Mouse (Mus musculus) CD4-positive, CD25-positive, alpha-beta regulatory T cell, adult 4 months (primary cell): ENCODE measurements around the gene Mrpl43. TPM values are rescaled to one million over a fixed set of nuclear protein-coding genes. Genes with fewer than 3 reads are reported as not detected.

Source experiments
- ATAC-seq: one replicate; pipeline ENCODE4 v1.8.0; 2017
- polyA plus RNA-seq, 2 experiments: library from polyadenylated mRNA; unstranded; fragments of 100-300 nt; shearing (Covaris generic); gene quantifications; one replicate each; pipeline ENCODE4 v1.2.1; 2017

Gene Mrpl43
- polyA plus RNA-seq, 2 experiments from 2014 or later = 45.8 to 63.1 TPM

DNA sequence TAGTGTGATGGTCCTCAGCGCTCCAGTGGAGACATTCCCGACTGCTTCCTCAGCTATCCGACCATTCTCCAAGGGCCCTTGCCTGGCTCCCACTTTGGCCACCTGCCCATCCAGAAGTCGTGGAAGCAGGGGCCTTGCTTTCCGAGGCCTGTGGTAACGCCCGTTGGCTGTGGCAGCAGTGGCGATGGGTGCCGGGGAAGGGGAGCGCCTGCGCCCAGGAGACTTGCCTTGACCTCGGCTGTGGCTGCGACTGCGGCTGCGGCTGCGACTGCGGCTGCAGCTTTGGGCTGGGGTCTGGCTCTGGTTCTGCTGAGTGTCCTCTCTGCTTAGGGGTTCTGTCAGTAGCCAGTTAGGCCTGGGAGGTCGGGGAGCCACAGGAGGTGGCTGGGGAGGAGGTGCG, 22.5 kb upstream of the Mrpl43 start:
- ATAC-seq = no peak

DNA sequence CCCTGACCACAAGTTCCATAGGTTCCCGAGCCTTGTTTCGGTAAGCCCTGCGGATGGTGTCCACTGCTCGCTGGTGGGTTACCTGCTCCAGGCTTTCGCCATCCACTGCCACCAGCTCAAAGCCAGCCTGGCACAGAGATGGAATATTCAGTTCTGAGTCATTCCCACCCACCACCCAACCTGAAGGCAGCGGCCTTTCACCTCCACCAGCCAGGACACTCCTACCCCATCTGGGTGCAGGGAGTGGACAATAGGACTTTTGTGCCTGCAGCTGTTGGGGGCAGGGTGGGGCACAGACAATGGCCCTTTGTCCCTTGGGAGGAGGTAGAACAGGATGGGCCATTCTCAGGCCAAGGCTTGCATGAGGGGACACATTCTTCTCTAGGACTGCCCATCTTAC, 21.6 kb upstream of the Mrpl43 start:
- ATAC-seq = no peak

DNA sequence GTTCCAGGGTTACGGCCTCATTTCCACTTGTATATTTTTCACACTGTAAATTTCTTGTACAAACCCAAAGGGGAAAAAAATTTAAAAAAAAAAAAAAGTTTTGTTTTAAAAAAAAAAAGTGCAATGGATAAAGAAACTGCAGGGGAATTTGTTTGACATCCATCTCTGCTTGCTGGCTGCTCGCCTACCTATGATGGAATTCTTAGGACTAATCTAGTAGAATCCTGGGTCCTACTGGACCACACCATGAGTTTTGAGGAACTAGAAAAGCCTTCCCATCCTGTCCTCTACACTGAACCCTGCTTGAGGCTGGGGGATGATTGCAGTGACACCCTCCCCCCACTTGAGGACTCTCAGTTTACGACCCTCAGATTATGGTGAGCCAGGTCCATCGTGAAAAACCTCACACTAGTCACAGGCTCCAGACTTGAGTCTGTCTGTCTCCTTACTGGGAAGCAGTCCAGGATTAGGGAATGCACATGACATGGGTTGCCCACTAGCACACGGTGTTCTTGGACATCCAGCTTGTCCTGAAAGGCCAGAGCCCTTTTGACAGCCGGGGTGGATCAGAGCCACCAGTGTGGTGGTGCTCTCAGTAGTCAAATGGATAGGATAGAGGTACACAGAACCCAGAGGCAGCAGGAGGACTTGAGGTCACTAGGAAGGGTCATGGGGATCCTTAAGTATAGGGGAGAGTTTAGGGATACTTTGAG, 20.9 kb upstream of the Mrpl43 start:
- ATAC-seq = no peak

DNA sequence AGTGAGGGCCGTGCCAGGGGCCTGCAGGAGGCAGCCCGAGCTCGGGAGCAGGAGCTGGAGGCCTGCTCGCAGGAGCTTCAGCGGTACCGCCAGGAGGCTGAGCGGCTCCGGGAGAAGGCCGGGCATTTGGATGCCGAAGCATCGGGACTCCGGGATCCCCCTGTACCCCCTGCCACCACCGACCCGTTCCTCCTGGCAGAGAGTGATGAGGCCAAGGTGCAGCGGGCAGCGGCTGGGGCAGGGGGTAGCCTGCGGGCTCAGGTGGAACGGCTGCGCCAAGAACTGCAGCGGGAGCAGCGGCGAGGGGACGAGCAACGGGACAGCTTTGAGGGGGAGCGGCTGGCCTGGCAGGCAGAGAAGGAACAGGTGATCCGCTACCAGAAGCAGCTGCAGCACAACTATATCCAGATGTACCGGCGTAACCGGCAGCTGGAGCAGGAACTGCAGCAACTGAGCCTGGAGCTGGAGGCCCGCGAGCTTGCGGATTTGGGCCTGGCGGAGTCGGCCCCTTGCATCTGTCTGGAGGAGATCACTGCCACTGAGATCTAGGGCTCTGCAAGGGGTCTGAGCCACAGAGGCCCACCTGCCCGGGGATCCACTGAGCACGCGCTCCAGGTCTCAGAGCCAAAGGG, 19.8 kb upstream of the Mrpl43 start:
- ATAC-seq = no peak

DNA sequence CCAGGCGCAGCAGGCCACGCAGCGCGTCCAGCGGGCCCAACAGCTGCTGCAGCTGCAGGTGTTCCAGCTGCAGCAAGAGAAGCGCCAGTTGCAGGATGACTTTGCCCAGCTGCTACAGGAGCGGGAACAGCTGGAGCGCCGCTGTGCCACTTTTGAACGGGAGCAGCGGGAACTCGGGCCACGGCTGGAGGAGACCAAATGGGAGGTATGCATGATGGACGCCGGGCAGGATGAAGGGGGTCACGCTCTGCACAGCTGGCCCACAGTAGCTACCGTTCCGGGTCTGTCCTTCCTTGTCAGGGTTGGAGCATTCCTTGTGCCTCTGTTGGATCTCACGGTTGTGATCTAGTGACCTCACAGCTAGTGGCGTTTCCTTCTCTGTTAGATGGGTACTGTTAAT, 18.5 kb upstream of the Mrpl43 start:
- ATAC-seq = no peak

DNA sequence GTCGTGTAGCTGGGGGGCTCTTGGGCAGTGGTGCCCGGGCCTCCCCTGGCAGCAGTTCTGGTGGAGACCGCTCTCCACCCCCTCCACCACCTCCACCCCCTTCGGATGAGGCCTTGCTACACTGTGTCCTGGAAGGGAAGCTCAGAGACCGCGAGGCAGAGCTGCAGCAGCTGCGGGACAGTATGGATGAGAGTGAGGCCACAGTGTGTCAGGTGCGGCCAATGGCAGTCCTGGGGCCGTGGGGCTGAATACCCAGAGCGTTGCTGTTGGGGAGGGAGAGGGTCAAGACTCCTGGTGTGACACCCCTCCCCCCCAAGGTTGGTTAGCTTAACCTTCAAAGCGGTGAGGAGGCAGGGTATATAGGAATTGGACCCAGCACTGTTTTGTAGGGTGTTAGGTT, 17.8 kb upstream of the Mrpl43 start:
- no peak for ATAC-seq

DNA sequence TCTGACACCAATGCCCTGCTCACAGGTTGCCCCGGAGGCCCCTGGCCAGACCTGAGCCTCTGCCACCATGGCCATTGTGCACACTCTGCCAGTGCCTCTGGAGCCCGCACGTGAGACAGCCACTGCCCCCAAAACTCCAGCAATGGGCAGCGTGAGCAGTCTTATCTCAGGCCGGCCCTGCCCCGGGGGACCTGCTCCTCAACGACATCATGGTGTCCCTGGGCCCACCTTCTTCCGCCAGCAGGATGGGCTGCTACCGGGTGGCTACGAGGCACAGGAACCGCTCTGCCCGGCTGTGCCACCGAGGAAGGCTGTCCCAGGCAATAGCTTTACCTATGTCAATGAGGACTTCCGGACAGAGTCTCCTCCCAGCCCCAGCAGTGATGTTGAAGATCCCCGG, 15.1 kb upstream of the Mrpl43 start:
- no peak for ATAC-seq

DNA sequence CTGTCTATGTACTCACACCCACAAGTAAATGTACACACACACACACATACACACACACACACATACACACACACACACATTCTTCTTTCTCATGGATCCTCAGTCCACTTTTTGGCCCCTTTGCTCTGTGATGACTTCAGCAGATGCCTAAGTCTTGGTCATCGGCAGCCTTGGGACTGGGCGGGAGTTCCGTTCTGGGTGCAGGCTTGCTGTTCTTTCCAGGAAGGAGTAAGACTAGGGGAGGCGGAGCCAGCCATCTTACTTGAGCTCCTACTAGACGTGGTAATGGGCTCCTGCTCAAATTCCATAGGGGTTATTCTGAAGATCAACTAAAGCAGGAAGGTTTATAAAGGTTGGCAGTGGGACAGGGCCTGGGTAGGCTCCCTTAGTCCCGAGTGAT, 14.1 kb upstream of the Mrpl43 start:
- ATAC-seq = no peak

DNA sequence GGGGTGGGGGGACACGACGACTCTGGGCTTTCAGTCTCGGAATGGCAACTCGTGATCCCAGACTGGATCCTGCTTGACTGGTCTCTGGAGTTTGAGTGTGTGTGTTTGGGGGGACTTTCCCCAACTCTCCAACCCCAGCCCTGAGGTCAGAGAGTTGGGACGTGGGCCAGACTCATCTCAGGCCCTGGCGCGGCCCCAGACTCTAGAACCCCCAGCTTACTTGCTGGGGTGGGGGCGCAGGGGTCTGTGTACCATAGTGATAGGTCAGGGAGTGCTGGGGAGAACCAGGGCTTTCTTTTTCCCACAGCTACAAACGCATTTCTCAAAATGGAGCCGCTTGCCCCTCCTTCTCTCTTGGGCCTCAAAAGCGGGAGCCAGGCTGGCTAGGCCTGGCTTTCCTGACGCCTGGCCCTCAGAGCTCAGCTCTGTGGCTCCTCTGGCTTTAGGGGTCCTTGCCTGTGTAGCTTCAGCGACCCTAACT, 12.1 kb upstream of the Mrpl43 start:
- ATAC-seq = no peak

DNA sequence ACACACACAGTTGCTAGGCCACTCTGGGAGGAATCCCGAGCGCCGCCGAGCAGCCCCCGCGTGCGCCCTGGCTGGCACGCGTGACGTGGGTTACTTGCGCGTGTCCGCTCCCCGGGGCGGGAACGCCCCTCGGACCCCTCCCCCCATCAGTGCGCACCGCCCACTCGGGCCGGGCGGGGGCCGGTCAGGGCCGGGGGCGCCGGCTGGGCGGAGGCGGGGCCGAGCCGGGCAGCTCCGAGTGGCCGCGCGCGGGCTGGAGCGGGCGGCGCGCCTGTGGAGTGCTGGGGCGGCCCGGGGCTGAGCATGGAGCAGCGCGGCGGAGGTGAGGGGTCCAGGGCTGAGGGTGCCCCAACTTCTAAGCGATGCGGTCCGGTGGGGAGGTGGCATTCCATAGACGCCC, 11.7 kb upstream of the Mrpl43 start:
- no peak for ATAC-seq

DNA sequence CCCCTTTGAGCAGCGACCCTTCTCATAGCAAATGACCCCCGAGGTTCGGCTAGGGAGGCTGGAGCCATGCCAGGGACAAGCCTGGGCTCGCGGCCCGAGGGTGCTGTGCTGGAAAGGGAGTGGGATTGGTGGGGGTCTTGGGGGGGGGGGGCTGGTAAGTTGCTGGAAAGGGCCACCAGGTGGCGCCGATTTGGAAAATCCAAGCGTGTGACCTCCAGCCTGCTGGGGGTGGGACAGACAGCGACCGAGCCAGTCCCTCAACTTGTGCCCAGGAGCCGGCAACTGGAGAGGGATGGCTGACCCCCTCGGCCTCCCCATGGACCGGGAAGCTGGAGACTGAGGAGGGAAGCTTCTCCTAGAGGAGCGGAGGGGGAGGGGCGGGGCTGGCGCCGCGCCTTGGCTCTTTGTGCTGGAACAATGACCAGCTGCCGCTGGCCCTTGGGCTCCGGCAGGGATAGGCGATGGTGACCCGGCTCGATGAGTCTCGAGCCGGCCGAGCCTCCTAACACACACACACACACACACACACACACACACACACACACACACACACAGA, 11.1 kb upstream of the Mrpl43 start:
- ATAC-seq = no peak

DNA sequence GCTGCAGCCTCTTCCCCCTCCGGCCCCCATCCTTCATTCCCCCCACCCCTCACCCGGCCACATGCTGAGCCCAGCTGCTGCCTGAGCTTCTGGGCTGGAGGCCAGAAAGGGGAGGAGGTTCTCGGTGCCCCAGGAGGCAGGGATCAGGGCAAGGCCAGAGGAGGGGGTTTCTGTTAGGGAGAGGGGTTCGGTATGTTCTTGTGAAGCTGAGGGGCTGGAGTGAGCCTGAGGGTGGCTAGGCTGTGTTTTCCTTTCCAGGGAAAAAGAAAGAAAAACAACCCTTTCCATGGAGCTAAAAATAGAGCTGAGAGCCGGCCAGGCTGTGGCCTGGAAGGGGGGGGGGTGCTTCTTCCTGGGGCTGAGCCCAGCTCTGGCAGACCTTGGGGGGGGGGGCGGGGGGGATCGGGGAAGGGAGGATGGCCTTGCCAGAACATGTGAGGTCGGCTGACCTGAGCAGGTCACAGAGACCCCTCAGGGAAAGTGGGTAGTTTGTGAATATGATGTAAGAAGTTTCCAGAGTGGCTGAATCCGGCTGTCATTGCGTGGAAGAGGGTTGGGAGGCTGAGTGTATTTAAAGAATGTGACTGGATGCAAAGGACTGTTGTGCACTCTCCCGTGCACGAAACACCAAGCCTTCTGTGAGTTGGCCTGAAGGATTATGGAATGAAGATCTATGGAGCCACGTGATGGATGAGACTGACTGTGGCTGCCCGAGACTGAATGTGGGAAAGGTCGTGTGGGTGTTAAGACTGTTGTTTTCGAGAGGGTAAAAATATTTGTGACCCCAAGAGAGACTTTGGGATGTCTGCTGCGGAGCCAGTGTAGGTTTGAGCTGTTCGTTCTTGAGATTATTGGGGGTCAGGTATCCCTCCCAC, 10.3 kb upstream of the Mrpl43 start:
- ATAC-seq = no peak

DNA sequence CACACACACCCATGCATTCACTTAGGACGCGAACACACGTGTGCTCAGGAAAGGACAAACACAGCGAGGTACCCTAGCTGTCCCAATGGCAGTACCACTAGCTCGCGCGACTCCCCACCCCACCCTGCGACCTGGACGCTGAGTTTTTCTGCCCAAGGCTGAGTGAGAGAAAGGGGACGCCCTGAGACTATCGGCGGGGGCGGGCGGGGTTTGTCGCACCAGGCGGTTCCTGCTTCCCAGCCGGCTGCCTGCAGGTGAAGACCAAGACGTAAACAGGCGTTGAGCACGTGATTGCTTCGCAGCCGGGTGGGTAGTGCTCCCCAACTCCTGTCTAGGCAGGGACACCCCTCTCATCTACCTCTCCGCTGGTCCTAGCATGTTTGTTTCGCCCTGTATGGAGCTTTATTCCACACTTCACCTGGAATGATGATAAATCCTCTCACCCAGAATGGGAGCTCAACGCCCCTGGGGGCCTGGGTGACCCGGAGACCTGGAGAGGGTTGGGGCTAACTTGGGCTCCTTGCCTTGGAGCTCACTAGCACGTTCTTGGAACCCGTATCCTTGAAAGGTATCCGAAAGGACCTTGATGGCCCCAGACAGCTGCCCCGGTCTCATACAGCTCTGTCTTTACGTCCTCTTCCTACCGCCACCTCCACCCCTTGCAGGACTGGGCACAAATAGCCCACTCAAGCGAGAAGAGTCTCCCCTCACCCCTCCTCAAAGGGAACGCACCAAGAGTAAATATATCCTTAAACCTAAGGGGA, 9.5 kb upstream of the Mrpl43 start:
- ATAC-seq = peak; percentile 78

DNA sequence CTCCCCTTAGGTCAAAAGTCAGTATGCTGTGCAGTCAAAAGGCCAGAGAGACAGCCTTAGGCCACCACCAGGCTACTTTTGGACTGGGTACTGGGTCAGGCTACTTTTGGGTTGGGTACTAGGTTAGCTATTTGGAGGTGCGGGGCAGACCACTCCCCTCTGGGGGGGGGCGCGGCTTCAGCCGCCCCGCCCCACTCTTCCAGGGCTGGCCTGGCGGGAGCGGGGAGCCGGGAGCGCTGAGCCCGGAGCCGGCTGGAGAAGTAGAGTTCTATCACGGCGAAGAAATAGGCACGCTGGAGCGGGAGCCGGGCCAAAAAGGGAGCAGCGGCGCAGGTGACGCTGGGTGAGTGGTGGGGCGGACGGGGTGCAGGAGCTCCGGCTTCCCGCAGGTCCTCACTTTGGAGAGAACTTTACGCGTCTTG, 8.8 kb upstream of the Mrpl43 start:
- peak; percentile 24 for ATAC-seq

DNA sequence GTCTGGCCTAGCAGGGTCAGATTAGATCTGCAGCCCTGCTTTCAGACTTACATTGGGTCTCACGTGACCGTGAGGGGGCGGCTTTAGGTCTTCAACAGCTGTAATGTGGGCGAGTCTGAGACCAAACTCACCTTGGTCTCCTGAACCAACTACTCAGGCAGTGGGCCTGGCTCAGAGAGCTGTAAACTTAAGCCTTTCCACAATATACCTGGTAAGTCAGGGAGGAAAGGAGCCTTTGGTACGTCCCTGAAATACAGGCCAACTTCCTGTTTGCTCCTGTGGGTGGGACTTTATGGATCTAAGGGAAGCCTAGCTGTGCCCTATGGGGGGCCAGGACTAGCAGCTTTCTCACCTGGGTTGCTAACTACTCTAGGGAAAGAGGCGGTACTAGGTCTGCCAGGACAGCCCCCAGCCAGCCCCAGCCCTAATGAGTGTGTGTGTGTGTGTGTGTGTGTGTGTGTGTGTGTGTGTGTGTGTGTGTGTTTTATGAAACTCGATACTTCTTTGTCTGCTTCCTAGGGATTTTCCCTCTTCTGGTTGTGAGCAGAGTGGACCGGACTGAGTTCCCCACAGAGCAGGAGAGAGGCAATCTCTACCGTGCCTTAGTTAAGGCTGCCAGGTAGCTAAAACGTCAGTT, 8.2 kb upstream of the Mrpl43 start, which contains the start of gene Lzts2:
Gene Lzts2 (plus strand): TSS at position 80 of the 637 bp plus-strand sequence.
- ATAC-seq = peak; percentile 27

DNA sequence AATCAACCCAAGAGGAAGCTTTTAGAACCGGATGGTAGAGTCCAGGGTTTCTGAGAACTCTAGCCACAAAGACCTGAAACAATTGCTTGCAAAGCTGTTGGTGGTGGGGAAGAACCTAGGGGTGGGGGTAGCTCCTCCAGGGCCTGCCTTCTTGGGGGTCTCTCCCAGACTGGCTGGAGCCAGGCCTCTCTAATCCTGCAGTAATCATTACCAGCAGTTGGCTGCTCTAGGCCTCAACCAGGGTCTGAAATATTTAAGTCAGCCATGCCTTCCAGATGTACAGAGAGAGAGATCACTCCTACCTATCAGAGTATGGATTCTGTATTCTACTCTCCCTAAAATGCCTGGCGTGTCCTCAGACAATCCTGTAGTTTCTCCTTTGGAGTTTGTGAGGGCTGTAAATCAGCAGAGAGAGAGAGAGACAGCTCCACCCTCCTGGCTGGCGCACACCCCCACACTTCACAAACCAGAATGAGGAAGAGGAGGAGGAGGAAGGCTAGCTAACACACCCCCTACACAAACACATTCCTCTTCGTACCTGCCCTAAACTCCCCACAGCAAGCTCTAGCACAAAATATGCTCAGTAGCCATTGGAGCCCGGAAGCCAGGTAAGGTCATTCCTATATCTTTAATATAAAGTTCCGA, 7.5 kb upstream of the Mrpl43 start:
- ATAC-seq = no peak

DNA sequence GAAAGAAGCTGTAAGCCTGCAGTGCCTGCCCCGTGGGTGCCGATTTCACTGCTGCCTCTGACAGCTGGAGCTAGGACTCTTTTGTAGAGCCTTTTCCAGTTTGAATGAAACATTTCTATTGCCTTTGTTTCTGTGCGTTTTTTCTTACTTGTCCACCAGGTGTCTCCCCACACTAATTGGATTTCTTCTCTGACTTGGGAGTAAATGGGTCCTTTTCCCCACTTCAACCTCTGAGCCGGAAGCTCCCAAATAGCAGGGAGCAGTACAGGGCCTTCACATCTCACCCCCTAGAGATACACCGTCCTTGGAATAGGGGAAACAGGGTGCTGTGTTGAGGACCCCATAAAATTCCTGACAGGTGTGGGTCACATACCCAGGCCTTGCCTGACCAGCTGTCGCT, 6.4 kb upstream of the Mrpl43 start:
- ATAC-seq = no peak

DNA sequence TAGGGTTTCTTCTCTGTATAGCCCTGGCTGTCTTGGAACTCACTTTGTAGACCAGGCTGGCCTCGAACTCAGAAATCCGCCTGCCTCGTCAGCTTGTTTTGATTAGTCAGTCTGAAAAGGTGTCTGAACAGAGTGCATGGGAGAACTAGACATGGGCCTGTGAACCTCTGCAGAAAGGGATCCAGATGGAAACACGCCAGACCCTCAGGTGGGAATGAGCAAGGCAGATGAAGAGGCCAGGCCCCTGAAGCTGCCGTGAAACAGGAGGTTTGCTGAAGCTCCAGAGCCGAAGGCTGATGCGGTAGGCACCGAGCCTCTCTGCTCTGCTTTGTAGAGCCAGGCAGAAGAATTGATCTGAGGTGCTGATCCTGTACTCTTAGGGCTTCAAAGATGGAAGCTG, 6.0 kb upstream of the Mrpl43 start:
- ATAC-seq = no peak

DNA sequence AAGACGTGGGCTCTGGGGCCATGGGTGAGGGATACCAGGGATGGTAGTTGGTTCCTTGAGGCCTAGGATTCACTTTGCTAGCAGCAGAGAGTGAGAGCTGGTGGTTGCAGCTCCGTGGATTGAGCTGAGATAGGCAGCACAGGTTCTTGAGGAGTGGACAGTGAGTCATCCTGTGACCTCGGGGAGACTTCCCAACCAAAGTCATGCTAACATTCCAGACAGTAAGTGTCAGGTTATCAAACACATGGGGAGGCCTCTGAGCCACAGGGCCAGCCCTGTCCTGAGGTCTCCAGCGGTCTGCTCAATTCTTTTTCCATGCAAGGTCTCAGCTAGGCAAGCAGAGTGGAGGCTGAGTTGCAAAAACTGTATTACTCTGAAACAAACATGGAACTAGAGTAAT, 4.4 kb upstream of the Mrpl43 start:
- ATAC-seq = no peak

DNA sequence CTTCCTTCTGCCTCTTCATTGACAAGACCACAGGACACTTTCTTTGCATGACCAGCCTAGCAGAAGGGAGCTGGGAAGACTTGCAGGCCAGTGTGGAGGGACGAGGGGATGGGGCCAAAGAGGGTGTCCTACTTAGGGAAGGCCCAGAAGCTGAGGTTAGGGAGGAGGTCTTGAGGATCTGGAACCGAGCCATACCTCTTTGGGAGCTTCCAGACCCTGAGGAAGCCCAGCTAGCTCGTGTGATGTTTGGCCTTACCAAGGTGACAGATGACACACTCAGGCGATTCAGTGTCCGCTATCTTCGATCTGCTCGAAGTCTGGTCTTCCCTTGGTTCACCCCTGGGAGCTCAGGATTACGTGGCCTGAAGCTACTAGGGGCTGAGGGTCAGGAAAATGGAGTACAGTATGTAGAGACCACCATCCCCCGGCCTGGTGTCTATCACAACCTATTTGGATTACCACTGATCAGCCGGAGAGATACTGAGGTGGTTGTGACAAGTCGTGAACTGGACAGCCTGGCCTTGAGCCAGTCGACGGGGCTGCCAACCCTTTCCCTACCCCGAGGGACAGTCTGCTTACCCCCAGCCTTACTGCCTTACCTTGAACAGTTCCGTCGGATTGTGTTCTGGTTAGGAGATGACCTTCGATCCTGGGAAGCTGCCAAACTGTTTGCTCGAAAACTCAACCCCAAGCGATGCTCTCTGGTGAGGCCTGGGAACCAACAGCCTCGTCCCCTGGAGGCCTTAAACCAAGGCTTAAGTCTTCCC, 1.4 kb upstream of the Mrpl43 start:
- no peak for ATAC-seq

DNA sequence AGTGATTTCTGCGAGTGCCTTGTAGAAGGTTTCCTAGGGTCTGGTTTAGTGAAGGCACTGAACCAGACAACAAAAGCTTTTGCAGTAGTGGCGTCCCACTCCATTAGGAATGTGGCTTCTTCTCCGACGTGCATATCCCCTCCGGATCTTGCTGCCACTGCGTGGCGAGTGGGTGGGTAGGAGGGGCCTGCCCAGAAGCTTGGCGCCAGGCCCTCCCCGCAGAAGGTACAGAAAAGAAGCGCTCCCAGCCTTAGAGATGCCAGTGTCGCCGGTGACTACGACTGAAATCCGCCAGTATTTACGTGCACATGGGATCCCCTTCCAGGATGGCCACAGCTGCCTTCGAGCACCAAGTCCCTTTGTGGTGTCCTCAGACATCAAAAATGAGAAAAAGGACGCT, 779 bp upstream of the Mrpl43 start:
- ATAC-seq = no peak
